Mouse (Mus musculus) megakaryocyte-erythroid progenitor cell, adult 5 weeks (primary cell): Measurements from ENCODE around the gene Ehf. TPM values are rescaled to one million over a fixed set of nuclear protein-coding genes. Genes with fewer than 3 reads are reported as not detected.

ENCODE experiments used
- polyA plus RNA-seq: library from polyadenylated mRNA; stranded (reverse); fragments of >175 nt; gene quantifications from 2 replicates; pipeline ENCODE4 v1.2.3, GENCODE M21; 2012

Gene Ehf
- polyA plus RNA-seq = not detected in 2 replicates

GRCm38 (mm10) chr2:103303132-103303531 is at the start of gene Ehf:
Gene Ehf (minus strand): TSS chr2:103303278.

Other genes starting within 250 kb of the Ehf start
- 1.8 and 2.6 TPM in 2 replicates for gene Pdhx, start 229.8 kb downstream of the Ehf start, polyA plus RNA-seq
- gene Apip, start 229.6 kb downstream of the Ehf start, polyA plus RNA-seq = 27.2 and 30.0 TPM in 2 replicates
- 0.02 TPM in 1 of 2 replicates, not detected in the other for gene Elf5, start 108.4 kb upstream of the Ehf start, polyA plus RNA-seq
- 69.1 and 91.3 TPM in 2 replicates for gene Cat, start 181.9 kb upstream of the Ehf start, polyA plus RNA-seq